Mouse (Mus musculus) heart, embryonic 15.5 days (tissue): ENCODE data around the gene Fyb. TPM values are rescaled to one million over a fixed set of nuclear protein-coding genes. Genes with fewer than 3 reads are reported as not detected.

Experiments
- polyA plus RNA-seq: library from polyadenylated mRNA; unstranded; fragments of >200 nt; fragmentation: Nextera tagmentation; extraction: Ambion mirVana; gene quantifications from 2 replicates; pipeline ENCODE4 v1.2.1, GENCODE M21; 2015

Fyb gene
- polyA plus RNA-seq, 1 experiment from 2014 or later: 5.3 TPM

Other genes starting within 250 kb of the Fyb start
- 25.5 and 30.9 TPM in 2 replicates for gene Dab2, start 223.1 kb upstream of the Fyb start, polyA plus RNA-seq
- gene C9, start 77.5 kb upstream of the Fyb start, polyA plus RNA-seq: not detected in 2 replicates
- gene Rictor, start 185.5 kb downstream of the Fyb start, polyA plus RNA-seq: 28.1 and 29.7 TPM in 2 replicates